Mouse (Mus musculus): ENCODE measurements around the gene Impg2. TPM values are rescaled to one million over a fixed set of nuclear protein-coding genes. Genes with fewer than 3 reads are reported as not detected.

Gene Impg2
- total and polyA plus RNA-seq, 3 experiments, result 0.38 TPM; not detected in 2

DNA sequence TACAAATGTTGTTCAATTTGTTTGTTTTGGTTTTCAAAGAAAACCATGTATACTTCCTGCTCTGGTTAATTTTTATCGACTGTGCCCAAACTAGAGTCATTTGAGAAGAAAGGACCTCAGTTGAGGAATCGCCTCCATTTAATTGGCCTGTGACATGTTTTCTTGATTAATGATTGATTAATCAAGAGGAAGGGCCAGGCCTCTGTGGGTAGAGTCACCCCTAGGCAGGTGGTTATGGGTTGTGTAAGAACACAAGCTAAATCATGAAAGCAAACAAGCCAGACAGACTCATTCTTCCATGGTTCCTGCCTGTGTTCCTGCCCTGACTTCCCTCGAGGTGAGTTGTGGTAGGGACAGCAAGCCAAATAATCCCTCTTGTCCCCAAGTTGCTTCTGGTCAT lies 8.6 kb downstream of the Impg2 start:
- ATAC-seq (ENCODE audit: extremely low read depth, insufficient number of reproducible peaks, low FRiP score, poor library complexity, severe bottlenecking) (no peak), DNase-seq (ENCODE audit: low spot score) (no peak)
- TF ChIP-seq GATA2 (IDR thresholded peaks at IDR 0.05; ENCODE audit: borderline replicate concordance, low read depth, low read length), result no peak
- Histone ChIP-seq H3K27me3 (ENCODE audit: insufficient read depth, low read length) (no peaks in the 10 kb centered on the region; the same call in 1 of the 2 replicates), H3K4me1 (ENCODE audit: insufficient read depth, low read depth, low read length) (no peaks in the 10 kb centered on the region), H3K4me3 (ENCODE audit: low read depth, low read length) (no peak overlapping the region), H3K36me3 (replicated peaks) (no peaks in the 10 kb centered on the region), H3K9me3 (replicated peaks) (no peaks in the 10 kb centered on the region)

DNA sequence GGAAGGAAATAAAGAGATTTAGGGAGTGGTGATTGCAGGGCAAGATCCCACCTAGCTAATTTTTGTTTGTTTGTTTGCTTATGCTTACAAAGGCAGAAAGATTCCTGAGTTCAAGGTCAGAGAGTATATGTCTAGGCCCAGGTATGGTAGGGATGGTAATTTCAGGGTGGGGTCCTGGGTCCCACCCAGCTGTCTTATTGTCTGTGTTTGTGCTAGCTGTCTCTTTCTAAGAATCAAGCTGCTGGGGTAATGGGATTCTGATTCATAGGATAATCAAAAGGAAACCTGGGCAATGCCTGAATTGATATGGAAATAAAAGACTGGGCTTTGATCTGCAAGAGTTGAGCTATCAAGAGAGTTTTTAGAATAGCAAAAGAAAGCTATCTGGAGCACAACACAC lies 23.6 kb downstream of the Impg2 start:
- H3K4me1 ChIP-seq (ENCODE audit: insufficient read depth, low read depth, low read length), result no peaks in the 10 kb centered on the region
- no peak for DNase-seq (ENCODE audit: low spot score)
- H3K36me3 ChIP-seq (replicated peaks), result no peaks in the 10 kb centered on the region
- H3K27me3 ChIP-seq (ENCODE audit: insufficient read depth, low read length), result no peaks in the 10 kb centered on the region
- H3K4me3 ChIP-seq (ENCODE audit: low read depth, low read length), result no peak overlapping the region
- no peaks in the 10 kb centered on the region for H3K9me3 ChIP-seq (replicated peaks)
- ATAC-seq (ENCODE audit: extremely low read depth, insufficient number of reproducible peaks, low FRiP score, poor library complexity, severe bottlenecking), result no peak
- TF ChIP-seq GATA1 (IDR thresholded peaks at IDR 0.05; ENCODE audit: borderline replicate concordance, low read length), result no peak
- no peak for TF ChIP-seq POLR2AphosphoS5 (IDR thresholded peaks at IDR 0.05; ENCODE audit: insufficient replicate concordance, low read depth, low read length)
- no peak for TF ChIP-seq TAL1 (conservative IDR thresholded peaks at IDR 0.05; ENCODE audit: low read depth, low read length)
- no peak for TF ChIP-seq CTCF (IDR thresholded peaks at IDR 0.05; ENCODE audit: low read depth, low read length)
- no peak for TF ChIP-seq GATA2 (IDR thresholded peaks at IDR 0.05; ENCODE audit: borderline replicate concordance, low read depth, low read length)

DNA sequence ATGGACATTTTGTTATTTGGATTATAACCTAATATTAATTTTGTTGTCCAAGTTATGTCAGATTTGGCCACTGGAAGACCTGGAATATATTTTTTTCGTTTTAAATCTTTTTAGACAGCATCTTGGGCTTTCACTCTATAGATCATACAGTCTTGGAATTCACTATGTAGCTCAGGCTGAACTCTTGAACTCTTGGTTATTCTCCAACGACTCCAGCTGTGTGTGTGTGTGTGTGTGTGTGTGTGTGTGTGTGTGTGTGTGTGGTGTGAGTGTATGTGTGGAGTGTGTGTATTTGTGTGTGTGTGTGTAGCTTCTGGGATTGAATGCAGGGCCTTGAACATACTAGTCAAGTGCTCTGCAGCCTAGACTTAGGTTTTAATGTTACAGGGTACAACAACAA lies 25.3 kb downstream of the Impg2 start:
- no peaks in the 10 kb centered on the region for H3K36me3 ChIP-seq (replicated peaks)
- TF ChIP-seq POLR2AphosphoS5 (IDR thresholded peaks at IDR 0.05; ENCODE audit: insufficient replicate concordance, low read depth, low read length), result no peak
- TF ChIP-seq TAL1 (conservative IDR thresholded peaks at IDR 0.05; ENCODE audit: low read depth, low read length), result no peak
- no peak for TF ChIP-seq GATA1 (IDR thresholded peaks at IDR 0.05; ENCODE audit: borderline replicate concordance, low read length)
- no peak for TF ChIP-seq CTCF (IDR thresholded peaks at IDR 0.05; ENCODE audit: low read depth, low read length)
- no peak for TF ChIP-seq GATA2 (IDR thresholded peaks at IDR 0.05; ENCODE audit: borderline replicate concordance, low read depth, low read length)
- no peaks in the 10 kb centered on the region for H3K4me1 ChIP-seq (ENCODE audit: insufficient read depth, low read depth, low read length)
- no peak overlapping the region for H3K4me3 ChIP-seq (ENCODE audit: low read depth, low read length)
- DNase-seq (ENCODE audit: low spot score) (no peak), ATAC-seq (ENCODE audit: extremely low read depth, insufficient number of reproducible peaks, low FRiP score, poor library complexity, severe bottlenecking) (no peak)
- H3K27me3 ChIP-seq (ENCODE audit: insufficient read depth, low read length), result no peaks in the 10 kb centered on the region
- no peaks in the 10 kb centered on the region for H3K9me3 ChIP-seq (replicated peaks)

DNA sequence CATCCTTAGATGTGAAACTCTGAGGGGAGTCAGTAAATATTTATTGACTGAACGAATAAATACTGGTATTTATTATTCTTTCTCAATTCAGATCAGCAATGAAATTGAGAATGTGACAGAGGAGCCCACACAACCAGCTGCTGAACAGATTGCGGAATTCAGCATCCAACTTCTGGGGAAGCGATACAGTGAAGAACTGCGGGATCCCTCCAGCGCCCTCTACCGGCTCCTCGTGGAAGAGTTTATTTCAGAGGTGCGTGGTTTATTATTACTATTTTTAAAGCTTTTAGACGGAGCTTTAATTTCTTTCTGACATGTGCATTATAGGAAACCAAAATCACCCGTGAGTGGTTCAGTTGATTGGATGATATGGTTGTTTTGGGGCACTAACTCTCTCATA lies 27.2 kb downstream of the Impg2 start:
- ATAC-seq (ENCODE audit: extremely low read depth, insufficient number of reproducible peaks, low FRiP score, poor library complexity, severe bottlenecking), result no peak
- H3K27me3 ChIP-seq (ENCODE audit: insufficient read depth, low read length), result no peaks in the 10 kb centered on the region
- no peaks in the 10 kb centered on the region for H3K4me1 ChIP-seq (ENCODE audit: insufficient read depth, low read depth, low read length)
- H3K9me3 ChIP-seq (replicated peaks), result no peaks in the 10 kb centered on the region
- TF ChIP-seq GATA2 (IDR thresholded peaks at IDR 0.05; ENCODE audit: borderline replicate concordance, low read depth, low read length), result no peak
- TF ChIP-seq CTCF (IDR thresholded peaks at IDR 0.05; ENCODE audit: low read depth, low read length), result peak; percentile 46
- TF ChIP-seq TAL1 (conservative IDR thresholded peaks at IDR 0.05; ENCODE audit: low read depth, low read length), result no peak
- TF ChIP-seq POLR2AphosphoS5 (IDR thresholded peaks at IDR 0.05; ENCODE audit: insufficient replicate concordance, low read depth, low read length), result no peak
- TF ChIP-seq GATA1 (IDR thresholded peaks at IDR 0.05; ENCODE audit: borderline replicate concordance, low read length), result no peak
- no peak overlapping the region for H3K4me3 ChIP-seq (ENCODE audit: low read depth, low read length)
- peak; percentile 1 for DNase-seq (ENCODE audit: low spot score)
- H3K36me3 ChIP-seq (replicated peaks), result no peaks in the 10 kb centered on the region

DNA sequence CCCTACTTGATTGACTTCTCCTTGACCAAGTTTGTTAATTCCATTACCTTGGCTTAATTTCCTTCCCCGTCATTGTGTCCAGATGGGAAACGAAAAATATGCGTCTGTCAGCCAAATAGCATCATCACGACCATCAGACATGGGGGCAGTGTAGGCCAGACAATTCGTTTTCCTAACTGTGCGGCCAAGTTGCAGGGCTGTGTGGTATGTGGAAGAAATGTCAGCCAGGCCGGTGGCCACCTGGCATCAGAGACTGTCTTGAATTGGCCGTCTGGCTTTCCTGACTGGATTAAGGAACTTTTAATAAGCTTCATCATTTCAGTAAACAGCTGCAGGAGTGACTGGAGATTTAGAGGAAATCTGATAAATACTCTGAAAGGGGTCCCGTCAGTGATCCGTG lies 28.6 kb downstream of the Impg2 start:
- H3K9me3 ChIP-seq (replicated peaks), result no peaks in the 10 kb centered on the region
- H3K36me3 ChIP-seq (replicated peaks), result no peaks in the 10 kb centered on the region
- H3K4me1 ChIP-seq (ENCODE audit: insufficient read depth, low read depth, low read length), result no peaks in the 10 kb centered on the region
- TF ChIP-seq TAL1 (conservative IDR thresholded peaks at IDR 0.05; ENCODE audit: low read depth, low read length) (no peak), GATA2 (IDR thresholded peaks at IDR 0.05; ENCODE audit: borderline replicate concordance, low read depth, low read length) (no peak), POLR2AphosphoS5 (IDR thresholded peaks at IDR 0.05; ENCODE audit: insufficient replicate concordance, low read depth, low read length) (no peak), GATA1 (IDR thresholded peaks at IDR 0.05; ENCODE audit: borderline replicate concordance, low read length) (no peak), CTCF (IDR thresholded peaks at IDR 0.05; ENCODE audit: low read depth, low read length) (no peak)
- no peak overlapping the region for H3K4me3 ChIP-seq (ENCODE audit: low read depth, low read length)
- ATAC-seq (ENCODE audit: extremely low read depth, insufficient number of reproducible peaks, low FRiP score, poor library complexity, severe bottlenecking), result no peak
- no peak for DNase-seq (ENCODE audit: low spot score)
- no peaks in the 10 kb centered on the region for H3K27me3 ChIP-seq (ENCODE audit: insufficient read depth, low read length)

DNA sequence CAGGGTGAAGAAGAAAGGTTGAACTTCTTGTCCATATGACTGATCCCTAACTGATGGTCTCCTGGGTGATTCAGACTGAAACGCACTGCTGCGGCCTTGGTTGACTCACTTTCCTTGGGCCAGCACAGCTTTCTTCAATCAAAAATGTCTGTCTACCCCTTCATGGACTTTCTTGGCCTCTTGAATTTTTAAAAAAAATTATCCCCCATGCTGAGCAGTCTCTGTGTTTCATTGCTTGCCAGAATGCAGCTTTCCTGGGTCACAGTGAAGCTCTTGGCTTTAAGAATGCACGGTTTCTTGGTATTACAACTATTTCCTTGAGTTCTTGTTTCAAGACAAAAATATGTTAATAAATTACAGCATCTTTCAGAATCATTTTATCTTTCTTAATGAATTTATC lies 41.9 kb downstream of the Impg2 start:
- DNase-seq (ENCODE audit: low spot score) (no peak), ATAC-seq (ENCODE audit: extremely low read depth, insufficient number of reproducible peaks, low FRiP score, poor library complexity, severe bottlenecking) (no peak)
- H3K9me3 ChIP-seq (replicated peaks), result no peaks in the 10 kb centered on the region
- no peaks in the 10 kb centered on the region for H3K4me1 ChIP-seq (ENCODE audit: insufficient read depth, low read depth, low read length)
- TF ChIP-seq POLR2AphosphoS5 (IDR thresholded peaks at IDR 0.05; ENCODE audit: insufficient replicate concordance, low read depth, low read length) (no peak), GATA1 (IDR thresholded peaks at IDR 0.05; ENCODE audit: borderline replicate concordance, low read length) (no peak), GATA2 (IDR thresholded peaks at IDR 0.05; ENCODE audit: borderline replicate concordance, low read depth, low read length) (no peak)
- no peak overlapping the region for H3K4me3 ChIP-seq (ENCODE audit: low read depth, low read length)
- H3K36me3 ChIP-seq (replicated peaks), result no peaks in the 10 kb centered on the region
- peaks cover 3% of the 10 kb centered on the region; the same call in 1 of the 2 replicates for H3K27me3 ChIP-seq (ENCODE audit: insufficient read depth, low read length)

DNA sequence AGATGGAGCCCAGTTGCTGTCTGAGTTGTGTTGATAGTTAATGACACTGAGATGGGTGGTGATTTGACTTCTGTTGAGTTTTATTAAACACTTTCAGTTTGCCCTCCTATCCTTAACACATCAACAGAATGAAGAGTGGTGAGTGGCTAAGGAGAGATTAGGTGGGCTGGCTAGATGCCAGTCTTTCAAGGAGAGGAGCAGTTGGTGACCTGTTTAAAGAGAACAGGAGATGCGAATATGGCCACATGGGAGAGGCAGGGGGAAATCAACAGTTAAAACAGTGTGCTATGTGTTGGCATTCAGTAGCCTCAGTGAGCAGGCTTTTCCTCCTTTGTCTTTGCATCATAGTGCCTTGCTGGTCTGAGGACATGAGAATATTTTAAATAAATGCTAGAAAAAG lies 69.8 kb downstream of the Impg2 start:
- Histone ChIP-seq H3K36me3 (replicated peaks) (no peaks in the 10 kb centered on the region), H3K9me3 (replicated peaks) (no peaks in the 10 kb centered on the region), H3K4me1 (ENCODE audit: insufficient read depth, low read depth, low read length) (no peaks in the 10 kb centered on the region), H3K27me3 (ENCODE audit: insufficient read depth, low read length) (no peaks in the 10 kb centered on the region), H3K4me3 (ENCODE audit: low read depth, low read length) (no peak overlapping the region)
- no peak for DNase-seq (ENCODE audit: low spot score)
- ATAC-seq (ENCODE audit: extremely low read depth, insufficient number of reproducible peaks, low FRiP score, poor library complexity, severe bottlenecking), result no peak
- no peak for TF ChIP-seq CTCF (IDR thresholded peaks at IDR 0.05; ENCODE audit: low read depth, low read length)
- no peak for TF ChIP-seq GATA1 (IDR thresholded peaks at IDR 0.05; ENCODE audit: borderline replicate concordance, low read length)
- no peak for TF ChIP-seq GATA2 (IDR thresholded peaks at IDR 0.05; ENCODE audit: borderline replicate concordance, low read depth, low read length)
- TF ChIP-seq TAL1 (conservative IDR thresholded peaks at IDR 0.05; ENCODE audit: low read depth, low read length), result no peak
- TF ChIP-seq POLR2AphosphoS5 (IDR thresholded peaks at IDR 0.05; ENCODE audit: insufficient replicate concordance, low read depth, low read length), result no peak
